Mouse (Mus musculus) common myeloid progenitor, adult 5-6 weeks (primary cell): Measurements from ENCODE around the gene Scap. TPM values are rescaled to one million over a fixed set of nuclear protein-coding genes. Genes with fewer than 3 reads are reported as not detected.
A peak's percentile ranks its signal among the peaks of the same experiment; 100 is the strongest.
"Not testable (repeated sequence)": the region's sequence is repeated elsewhere in the genome, so short reads cannot be mapped to it uniquely, and the experiment has no call there.

ENCODE experiments used
- ATAC-seq: replicated peaks from 2 replicates; pipeline ENCODE4 v1.8.0; 2016; ENCODE audit warnings: low read depth, mild to moderate bottlenecking, moderate TSS enrichment, inconsistent platforms; ENCODE audit not compliant: poor library complexity, severe bottlenecking
- total RNA-seq: library from RNA; stranded (forward); fragments of 200-1000, 187-1606 nt; gene quantifications from 2 replicates; pipeline ENCODE4 v1.2.3, GENCODE M21; 2017

The Scap gene
- total RNA-seq, 1 experiment from 2014 or later, result 27.4 TPM

DNA sequence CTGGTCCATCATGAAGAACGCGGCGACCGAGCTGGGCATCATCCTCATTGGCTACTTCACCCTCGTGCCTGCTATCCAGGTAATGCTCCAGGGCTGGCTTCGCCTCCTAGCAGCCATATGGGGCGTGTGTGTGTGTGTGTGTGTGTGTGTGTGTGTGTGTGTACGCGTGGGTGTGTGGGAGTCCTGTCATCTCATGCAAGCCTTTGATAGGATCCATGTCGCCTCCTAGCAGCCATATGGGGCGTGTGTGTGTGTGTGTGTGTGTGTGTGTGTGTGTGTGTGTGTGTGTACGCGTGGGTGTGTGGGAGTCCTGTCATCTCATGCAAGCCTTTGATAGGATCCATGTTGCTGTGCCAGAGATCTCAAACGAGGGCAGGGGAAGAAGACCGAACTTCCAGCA, 44.6 kb downstream of the Scap start:
- not testable (repeated sequence) for ATAC-seq

DNA sequence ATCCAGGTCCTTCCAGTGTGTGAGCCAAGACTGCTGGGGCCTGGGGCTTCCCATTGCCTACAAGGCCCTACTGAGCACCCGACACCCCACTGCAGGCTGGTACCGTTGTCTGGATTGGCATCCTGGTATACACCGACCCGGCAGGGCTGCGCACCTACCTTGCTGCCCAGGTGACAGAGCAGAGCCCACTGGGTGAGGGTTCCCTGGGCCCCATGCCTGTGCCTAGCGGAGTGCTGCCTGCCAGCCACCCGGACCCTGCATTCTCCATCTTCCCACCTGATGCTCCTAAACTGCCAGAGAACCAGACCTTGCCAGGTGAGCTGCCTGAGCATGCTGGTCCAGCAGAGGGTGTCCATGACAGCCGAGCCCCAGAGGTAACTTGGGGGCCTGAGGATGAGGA, 46.3 kb downstream of the Scap start:
- ATAC-seq, result no peak

- ATAC-seq, result no peak
These were observed 47.6 kb downstream of the Scap start for GRCm38 (mm10) chr9:110380662-110381061.

GRCm38 (mm10) chr9:110381292-110381691, 48.2 kb downstream of the Scap start:
- no peak for ATAC-seq

- ATAC-seq, result no peak
These were observed 51.4 kb downstream of the Scap start for GRCm38 (mm10) chr9:110384369-110384929.

DNA sequence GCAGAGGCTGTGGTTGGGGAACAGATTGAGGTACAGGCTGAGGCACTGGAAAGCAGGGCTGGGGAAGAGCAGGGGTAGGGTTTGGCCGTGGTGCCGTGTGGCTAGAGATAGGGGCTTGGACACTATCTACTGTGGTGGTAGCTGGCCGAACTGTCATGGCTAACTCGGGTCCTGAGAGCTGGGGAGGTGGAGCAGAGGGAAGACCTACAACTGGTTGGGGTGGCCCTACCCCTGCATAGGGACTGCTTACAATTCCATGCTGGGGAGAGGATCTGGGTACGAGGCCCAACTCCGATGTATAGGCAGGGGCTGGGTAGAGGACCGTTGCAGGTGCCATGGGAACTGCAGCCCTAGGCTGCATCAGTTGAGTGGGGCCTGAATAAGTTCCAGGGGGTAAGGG, 54.9 kb downstream of the Scap start:
- no peak for ATAC-seq

GRCm38 (mm10) chr9:110390843-110391242, 57.8 kb downstream of the Scap start:
- no peak for ATAC-seq

- no peak for ATAC-seq
These were observed 60.2 kb downstream of the Scap start for GRCm38 (mm10) chr9:110393295-110393694.

DNA sequence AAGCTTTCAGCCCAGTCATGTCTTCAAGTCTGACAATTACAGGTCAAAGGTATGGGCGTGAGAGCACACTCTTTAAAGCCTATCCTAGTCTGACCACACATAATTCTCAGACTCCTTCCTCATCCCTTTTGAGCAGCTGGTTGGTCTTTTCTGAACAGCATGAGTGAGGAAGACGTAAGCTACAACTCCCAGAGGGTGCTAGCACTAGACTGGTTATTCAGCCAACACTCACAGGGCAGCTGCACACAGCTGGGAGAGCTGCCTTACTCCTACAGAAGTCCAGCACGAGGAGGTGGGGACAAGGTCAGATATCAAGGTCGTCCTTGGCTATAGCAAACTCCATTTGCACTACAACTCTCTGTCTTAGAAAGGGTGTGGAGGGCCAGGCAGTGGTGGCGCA, 67.6 kb downstream of the Scap start:
- no peak for ATAC-seq

GRCm38 (mm10) chr9:110402731-110403130, 69.6 kb downstream of the Scap start:
- no peak for ATAC-seq

DNA sequence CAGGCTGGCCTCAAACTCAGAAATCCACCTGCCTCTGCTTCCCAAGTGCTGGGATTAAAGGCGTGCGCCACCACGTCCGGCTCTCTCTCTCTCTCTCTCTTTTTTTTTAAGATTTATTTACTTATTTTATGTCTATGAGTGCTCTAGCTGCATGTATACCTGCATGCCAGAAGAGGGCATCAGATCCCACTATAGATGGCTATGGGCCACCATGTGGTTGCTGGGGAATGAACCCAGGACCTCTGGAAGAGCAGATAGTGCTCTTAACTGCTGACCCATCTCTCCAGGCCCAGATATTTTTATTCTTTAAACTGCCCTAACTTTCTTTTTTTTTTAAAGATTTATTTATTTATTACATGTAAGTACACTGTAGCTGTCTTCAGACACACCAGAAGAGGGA, 70.2 kb downstream of the Scap start:
- not testable (repeated sequence) for ATAC-seq

DNA sequence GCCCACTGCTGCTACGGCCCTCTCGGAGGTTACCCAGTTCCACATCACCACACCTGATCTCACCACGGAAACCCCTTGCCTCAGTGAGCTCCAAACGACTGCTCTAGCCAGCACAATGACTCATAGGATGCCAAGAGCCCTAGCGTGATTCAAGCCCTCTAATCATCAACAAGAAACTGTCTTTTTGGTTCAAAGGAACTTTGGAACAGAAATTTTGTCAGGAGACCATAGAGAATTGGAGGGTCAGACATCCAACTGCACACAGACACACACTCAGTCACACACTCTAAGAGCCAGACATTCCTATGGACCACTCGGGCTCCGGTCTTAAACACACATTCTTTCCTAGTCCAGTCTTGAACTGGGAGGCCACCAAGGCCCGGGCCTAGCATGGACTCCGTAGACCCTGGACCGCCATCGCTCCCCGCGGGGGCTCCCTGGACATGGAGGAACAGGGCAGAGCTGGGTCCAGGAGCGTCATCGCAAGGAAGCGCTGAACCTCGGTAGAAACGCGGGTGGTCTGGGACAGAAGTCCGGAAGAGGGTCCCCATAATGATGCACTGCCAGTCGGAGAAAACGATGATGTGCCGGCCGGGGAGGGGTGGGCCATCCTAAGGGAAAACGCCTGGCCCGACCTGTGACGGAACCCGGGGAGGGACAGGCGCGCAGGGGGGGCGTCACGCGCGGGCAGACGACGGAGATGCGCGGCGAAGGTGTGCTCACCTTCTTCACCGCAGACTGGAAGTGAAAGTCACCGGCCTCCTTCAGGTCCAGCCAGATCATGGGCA, 74.4 kb downstream of the Scap start:
- peak; percentile 16 for ATAC-seq

- peak; percentile 89 for ATAC-seq
These were observed 75.1 kb downstream of the Scap start, which contains the start of gene Ptpn23 for GRCm38 (mm10) chr9:110408099-110408773. Gene Ptpn23, minus strand, starts transcription at chr9:110408213.

DNA sequence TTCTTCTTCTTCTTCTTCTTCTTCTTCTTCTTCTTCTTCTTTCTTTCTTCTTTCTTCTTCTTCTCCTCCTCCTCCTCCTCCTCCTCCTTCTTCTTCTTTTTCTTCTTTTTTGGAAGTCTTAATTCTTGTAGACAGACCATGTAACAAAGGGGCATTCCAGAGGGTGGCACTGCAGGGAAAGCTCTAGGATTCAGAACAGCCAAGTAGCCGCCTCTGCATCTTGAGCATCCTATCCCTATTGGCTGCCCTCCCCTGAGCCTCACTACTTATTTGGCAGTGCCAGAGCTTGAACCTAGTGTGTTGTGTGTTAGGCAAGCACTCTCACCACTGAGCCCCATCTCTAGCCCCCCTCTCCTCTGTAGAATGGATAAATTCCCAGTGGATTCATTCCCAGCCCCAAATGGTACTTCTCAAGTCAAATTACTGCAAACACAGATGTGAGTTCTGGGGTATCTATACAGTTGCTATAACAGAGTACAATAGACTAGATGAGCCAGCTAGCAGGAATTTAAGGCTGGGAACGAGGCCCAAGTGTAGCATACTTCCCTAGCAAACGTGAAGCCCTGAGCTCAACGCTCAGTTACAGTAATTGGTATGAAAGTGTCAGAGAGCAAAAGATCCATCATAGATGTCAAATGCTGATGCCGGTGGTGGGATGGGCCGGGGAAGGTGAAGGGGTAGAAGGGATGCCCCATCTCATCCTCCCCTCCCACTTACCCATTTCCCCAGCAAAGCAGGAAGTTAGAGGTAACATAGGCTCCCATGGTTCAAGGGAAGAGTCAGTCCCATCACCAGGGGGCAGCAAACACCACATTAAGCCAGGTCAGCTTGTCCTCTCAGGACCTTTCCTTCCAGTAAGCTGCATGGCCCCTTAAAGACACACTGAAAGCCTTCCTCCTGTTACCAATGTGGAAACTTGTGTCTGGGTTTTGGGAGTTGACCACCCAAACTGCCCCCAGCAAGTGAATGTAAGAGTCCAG, 78.1 kb downstream of the Scap start:
- ATAC-seq, result peak; percentile 72

DNA sequence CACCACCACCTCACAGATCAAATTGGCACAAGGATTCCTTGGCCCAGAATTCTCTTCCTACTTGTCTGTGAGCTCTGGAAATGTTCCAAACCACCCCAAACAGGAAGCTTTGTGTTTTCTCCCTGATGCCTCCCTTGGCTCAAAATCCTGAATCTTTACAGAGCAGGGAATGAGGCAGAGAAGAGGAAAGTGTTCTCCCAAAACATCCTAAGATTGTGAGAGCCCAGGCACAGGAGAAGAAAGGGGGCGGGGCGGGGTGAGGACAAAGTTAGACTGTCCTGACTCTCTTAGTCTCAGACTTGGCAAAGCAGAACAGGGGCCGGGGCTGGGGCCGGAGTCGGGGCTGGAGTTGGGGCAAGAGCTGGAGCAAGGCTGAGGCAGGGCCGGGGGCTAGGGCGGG, 79.8 kb downstream of the Scap start:
- ATAC-seq, result no peak

- ATAC-seq, result peak; percentile 43; the same call in 1 of the 2 replicates
These were observed 80.7 kb downstream of the Scap start for GRCm38 (mm10) chr9:110413785-110414184.

GRCm38 (mm10) chr9:110419511-110420112, 86.5 kb downstream of the Scap start, which contains the start of gene Ngp:
Gene Ngp, plus strand, starts transcription at chr9:110419747.
- ATAC-seq, result no peak

DNA sequence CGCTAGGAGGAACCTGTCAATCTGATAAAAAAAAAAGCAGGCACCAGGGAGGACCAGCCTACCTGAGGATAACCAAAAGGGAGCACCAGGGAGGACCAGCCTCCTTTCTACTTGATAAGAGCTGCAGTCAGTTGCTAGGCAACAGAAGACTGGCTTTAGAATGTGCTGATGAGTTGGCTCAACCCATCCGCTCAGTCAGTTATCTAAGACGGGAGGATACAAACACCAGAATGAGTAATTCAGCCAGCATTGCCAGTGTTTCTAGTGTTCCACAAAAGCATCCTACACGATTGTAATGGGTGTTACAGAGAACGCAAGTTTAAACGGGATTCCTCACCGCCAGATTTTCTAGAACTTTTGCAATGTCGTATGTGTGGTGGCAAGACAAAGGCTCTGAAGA, 98.2 kb downstream of the Scap start:
- no peak for ATAC-seq

DNA sequence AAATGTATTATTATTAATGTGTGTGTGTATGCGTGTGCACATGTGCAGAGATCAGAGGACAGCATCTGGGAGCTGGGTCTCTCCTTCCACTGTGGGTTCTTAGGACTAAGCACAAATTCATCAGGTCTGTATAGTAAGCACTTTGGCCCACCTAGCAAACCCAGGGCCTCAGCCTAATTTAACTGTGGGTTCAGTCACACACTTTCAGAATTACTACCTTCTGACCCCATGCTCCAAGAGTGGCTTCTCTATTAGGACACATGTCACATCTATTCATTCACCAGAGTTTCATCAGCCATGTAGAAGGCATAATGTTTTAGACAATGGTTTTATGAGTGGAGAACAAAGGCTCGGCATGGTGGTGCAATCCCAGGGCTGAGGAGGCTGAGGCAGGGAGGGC, 100.0 kb downstream of the Scap start:
- no peak for ATAC-seq
